8 mouse cellular contexts compared by ENCODE assay signal in genomic region chr8:90854671-90855161, GRCm38 (mm10). TPM values are rescaled to one million over a fixed set of nuclear protein-coding genes. Genes with fewer than 3 reads are reported as not detected.
DNase-seq lines count a peak whose midpoint lies in the region; ATAC-seq lines count a peak whose summit lies in the region.

No protein-coding gene starts in this region.

- 15% methylated on average over 10 of the region's 10 CpGs for WGBS in forebrain, embryonic 14.5 days
- 11% methylated on average over 10 of the region's 10 CpGs for WGBS in intestine, embryonic 14.5 days

- intact Hi-C loops in gastrocnemius, postnatal 14 days (cut with DNase I; ENCODE audit: low total_unique reads) = no loop called here

- H3K4me3 ChIP-seq in forebrain, embryonic 14.5 days (ENCODE audit: low read depth, low read length) = no peak overlapping the region
- no peak overlapping the region for H3K4me3 ChIP-seq in intestine, embryonic 14.5 days (ENCODE audit: low read depth, low read length)

- peak overlapping the region; percentile 72 for H3K27ac ChIP-seq in forebrain, embryonic 14.5 days (ENCODE audit: low read depth, low read length)
- peak overlapping the region; percentile 57; the same call in 1 of the 2 replicates for H3K27ac ChIP-seq in intestine, embryonic 14.5 days (ENCODE audit: low read depth)

- peaks cover 21% of the 10 kb centered on the region for H3K4me1 ChIP-seq in forebrain, embryonic 14.5 days (ENCODE audit: control insufficient read depth, insufficient read depth, low read length)
- peaks cover 16% of the 10 kb centered on the region for H3K4me1 ChIP-seq in intestine, embryonic 14.5 days (replicated peaks; ENCODE audit: control insufficient read depth, insufficient read depth, low read length)

- ATAC-seq in forebrain, embryonic 14.5 days = peak; percentile 81
- peak; percentile 68; the same call in 1 of the 2 replicates for ATAC-seq in intestine, embryonic 14.5 days (replicated peaks; ENCODE audit: low FRiP score, low TSS enrichment, low read depth)

- no peaks in the 10 kb centered on the region for H3K36me3 ChIP-seq in forebrain, embryonic 14.5 days (ENCODE audit: control insufficient read depth, insufficient read depth, low read length)
- no peaks in the 10 kb centered on the region for H3K36me3 ChIP-seq in intestine, embryonic 14.5 days (ENCODE audit: control insufficient read depth, insufficient read depth, low read length)

- H3K4me2 ChIP-seq in forebrain, embryonic 14.5 days (ENCODE audit: low read length) = peak overlapping the region; percentile 29
- peak overlapping the region; percentile 28 for H3K4me2 ChIP-seq in intestine, embryonic 14.5 days (ENCODE audit: low read length)

- no peaks in the 10 kb centered on the region for H3K9me3 ChIP-seq in forebrain, embryonic 14.5 days (replicated peaks; ENCODE audit: control insufficient read depth, low read length)
- H3K9me3 ChIP-seq in intestine, embryonic 14.5 days (ENCODE audit: control insufficient read depth, low read length) = no peaks in the 10 kb centered on the region

- peak; percentile 40 to 57 for DNase-seq in kidney, postnatal 4 days
- DNase-seq in kidney, adult 9 months = no peak
- peak; percentile 75 for DNase-seq in forebrain, embryonic 14.5 days (ENCODE audit: low spot score)
- DNase-seq in intestine, embryonic 14.5 days (ENCODE audit: low spot score) = peak; percentile 63
- peak; percentile 50 to 71 for DNase-seq in lung, postnatal 4 days
- DNase-seq in testis, postnatal 10 days (ENCODE audit: low spot score) = no peak
- no peak for DNase-seq in gastrocnemius, postnatal 14 days
- DNase-seq in spleen, postnatal 4 days (ENCODE audit: low spot score in 2 of 2) = no peak

- H3K9ac ChIP-seq in forebrain, embryonic 14.5 days (ENCODE audit: low read length) = peak overlapping the region; percentile 17; the same call in 1 of the 2 replicates
- H3K9ac ChIP-seq in intestine, embryonic 14.5 days (ENCODE audit: low read length) = no peak overlapping the region

- H3K27me3 ChIP-seq in forebrain, embryonic 14.5 days (replicated peaks; ENCODE audit: control insufficient read depth, insufficient read depth, low read length) = no peaks in the 10 kb centered on the region
- no peaks in the 10 kb centered on the region for H3K27me3 ChIP-seq in intestine, embryonic 14.5 days (replicated peaks; ENCODE audit: control insufficient read depth, insufficient read depth, low read length)

RNA-seq across cellular contexts. Expression of gene Chd9, which starts 26.6 kb away (rescaled TPM):
- 95.6 and 110 TPM in 2 replicates for polyA plus RNA-seq in forebrain, embryonic 14.5 days (2014; fragmentation: Nextera tagmentation; extraction: Ambion mirVana)
- 103 and 120 TPM in 2 replicates for polyA plus RNA-seq in intestine, embryonic 14.5 days (2014; fragmentation: Nextera tagmentation; extraction: Ambion mirVana)
- 10 to 100 TPM; 41.1 to 76.7 TPM for total RNA-seq in gastrocnemius, postnatal 14 days (2021)

RNA-seq across cellular contexts. Expression of gene Gm19935, which starts 37.5 kb away (rescaled TPM):
- 0.22 and 0.48 TPM in 2 replicates for polyA plus RNA-seq in forebrain, embryonic 14.5 days (2014; fragmentation: Nextera tagmentation; extraction: Ambion mirVana)
- not detected in 2 replicates for polyA plus RNA-seq in intestine, embryonic 14.5 days (2014; fragmentation: Nextera tagmentation; extraction: Ambion mirVana)
- total RNA-seq in gastrocnemius, postnatal 14 days (2021) = not detected

Comparison
In these comparisons a context has a peak if more than half of its experiments do, and no peak if none do; other contexts are left out.
1. DNase-seq: peak in kidney, postnatal 4 days (2 of 2), forebrain, embryonic 14.5 days (single experiment), intestine, embryonic 14.5 days (single experiment) and lung, postnatal 4 days (2 of 2); none in kidney, adult 9 months (single experiment), testis, postnatal 10 days (single experiment), gastrocnemius, postnatal 14 days (single experiment) and spleen, postnatal 4 days (0 of 2).